Mouse (Mus musculus) heart, adult 2 months (tissue): Measurements from ENCODE around the gene Mybphl. TPM values are rescaled to one million over a fixed set of nuclear protein-coding genes. Genes with fewer than 3 reads are reported as not detected.

Experiments
- DNase-seq, 2 experiments: peaks; one replicate each; pipeline ENCODE4 v3.0.0; 2021
- H3K27ac ChIP-seq: fragments of 200-600 bp; 2 replicates; pipeline ENCODE4 v1.8.1; 2022
- H3K27me3 ChIP-seq: fragments of 200-500 bp; 2 replicates; pipeline ENCODE4 v1.6.1; 2012; ENCODE audit warnings: mild to moderate bottlenecking, low read length, inconsistent platforms, mixed read lengths; ENCODE audit not compliant: control insufficient read depth, insufficient read depth
- H3K36me3 ChIP-seq: fragments of 200-500 bp; 2 replicates; pipeline ENCODE4 v1.6.1; 2012; ENCODE audit warnings: low read length, inconsistent platforms; ENCODE audit not compliant: control insufficient read depth, insufficient read depth
- H3K4me1 ChIP-seq: fragments of 200-500 bp; 2 replicates; pipeline ENCODE4 v1.6.1; 2011; ENCODE audit warnings: low read length; ENCODE audit not compliant: control insufficient read depth, insufficient read depth
- H3K4me3 ChIP-seq: fragments of 200-600 bp; 2 replicates; pipeline ENCODE4 v1.8.1; 2022
- H3K79me2 ChIP-seq: fragments of 200-500 bp; replicated peaks from 2 replicates; pipeline ENCODE4 v1.6.1; 2012; ENCODE audit warnings: mild to moderate bottlenecking, inconsistent platforms, low read length, moderate library complexity, mixed read lengths; ENCODE audit not compliant: control insufficient read depth, insufficient read depth
- H3K9ac ChIP-seq: fragments of 200-500 bp; 2 replicates; pipeline ENCODE4 v1.6.1; 2012; ENCODE audit warnings: low read depth, mild to moderate bottlenecking, control low read depth, inconsistent platforms, low read length, mixed read lengths
- CTCF ChIP-seq: fragments of 200-600 bp; IDR thresholded peaks from 2 replicates; pipeline ENCODE4 v1.8.1; 2022; ENCODE audit warnings: antibody characterized with exemption, mild to moderate bottlenecking, moderate library complexity
- EP300 ChIP-seq: fragments of 200-500 bp; IDR thresholded peaks from 2 replicates; pipeline ENCODE4 v1.6.1; 2011; ENCODE audit warnings: low read depth, low read length, control low read depth; ENCODE audit not compliant: insufficient read depth
- POLR2A ChIP-seq: fragments of 200-500 bp; IDR thresholded peaks from 2 replicates; pipeline ENCODE4 v1.6.1; 2011; ENCODE audit warnings: mild to moderate bottlenecking, low read depth, low read length, control low read depth; ENCODE audit not compliant: insufficient read depth
- WGBS: fragments of 180-500 bp; shearing (Covaris S2); methylation state at CpG from one replicate; pipeline ENCODE4 v1.1.7; 2018; 5-methylcytosine and 5-hydroxymethylcytosine counted together
- intact Hi-C: fragments of 180-260 bp; cut with DNase I; formaldehyde crosslinking; loops from one replicate; pipeline ENCODE4 v1.15.1; 2025
- polyA plus RNA-seq: library from polyadenylated mRNA; depleted of rRNA; stranded (reverse); fragments of >200 nt; gene quantifications from 2 replicates; pipeline ENCODE4 v1.2.3, GENCODE M21; 2012
- total RNA-seq, 2 experiments: library from RNA; stranded (reverse); gene quantifications; 2 replicates each; pipeline ENCODE4 v1.2.3; 2021

The Mybphl gene
- total and polyA plus RNA-seq, 3 experiments = 35.8 to 304 (median 51.2) TPM

DNA sequence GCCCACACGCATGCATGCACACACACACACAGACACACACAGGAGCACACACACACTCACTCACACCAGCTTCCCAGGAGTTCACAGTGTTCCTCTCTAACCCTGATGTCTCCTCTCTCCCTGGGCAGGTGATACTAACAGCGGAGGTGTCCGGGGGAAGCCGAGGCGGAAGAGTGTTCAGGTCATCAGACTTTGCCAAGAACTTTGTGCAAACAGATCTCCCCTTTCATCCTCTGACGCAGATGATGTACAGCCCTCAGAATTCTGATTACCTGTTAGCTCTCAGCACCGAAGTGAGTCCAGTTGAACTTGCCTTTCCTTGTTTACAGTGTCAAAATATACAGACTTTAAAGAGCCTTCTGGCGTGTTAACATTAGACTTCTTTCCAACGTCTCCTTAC lies 39.2 kb upstream of the Mybphl start:
- H3K27me3 ChIP-seq = no peaks in the 10 kb centered on the region

DNA sequence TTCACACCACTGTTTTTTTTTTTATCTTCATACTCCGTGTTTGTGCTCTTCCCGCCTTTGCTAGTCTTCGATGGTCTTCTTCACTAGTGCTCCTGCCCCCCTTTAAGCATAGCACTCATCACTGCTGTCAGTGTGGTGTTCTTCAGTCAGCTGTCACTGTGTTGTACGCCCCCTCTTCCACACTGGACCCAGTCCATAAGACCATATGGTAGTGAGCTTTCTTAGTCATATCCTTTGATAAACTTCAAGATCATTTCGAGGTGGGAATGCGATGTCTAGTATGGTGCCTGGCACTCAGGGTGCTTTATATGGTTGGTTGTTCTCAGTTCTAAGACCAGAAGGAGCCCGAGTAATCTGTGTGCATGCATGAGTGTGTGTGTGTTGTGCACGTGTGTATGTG lies 37.4 kb upstream of the Mybphl start:
- Histone ChIP-seq H3K79me2 (no peaks in the 10 kb centered on the region), H3K4me3 (no peak overlapping the region), H3K4me1 (no peaks in the 10 kb centered on the region), H3K27me3 (no peaks in the 10 kb centered on the region), H3K9ac (no peak overlapping the region), H3K27ac (no peak overlapping the region), H3K36me3 (no peaks in the 10 kb centered on the region)
- intact Hi-C loops = no loop called here
- WGBS = 74% methylated on average over 8 of the region's 8 CpGs
- no peak for DNase-seq
- TF ChIP-seq EP300 = no peak
- no peak for TF ChIP-seq CTCF
- TF ChIP-seq POLR2A = no peak

More for the DNA sequence above, 39.2 kb upstream of the Mybphl start:
- Histone ChIP-seq H3K9ac (no peak overlapping the region), H3K79me2 (no peaks in the 10 kb centered on the region), H3K4me3 (no peak overlapping the region), H3K36me3 (no peaks in the 10 kb centered on the region), H3K27ac (no peak overlapping the region), H3K4me1 (no peaks in the 10 kb centered on the region)
- intact Hi-C loops = no loop called here
- WGBS = 94% methylated on average over 9 of the region's 9 CpGs
- no peak for TF ChIP-seq EP300
- no peak for TF ChIP-seq CTCF
- DNase-seq = no peak

DNA sequence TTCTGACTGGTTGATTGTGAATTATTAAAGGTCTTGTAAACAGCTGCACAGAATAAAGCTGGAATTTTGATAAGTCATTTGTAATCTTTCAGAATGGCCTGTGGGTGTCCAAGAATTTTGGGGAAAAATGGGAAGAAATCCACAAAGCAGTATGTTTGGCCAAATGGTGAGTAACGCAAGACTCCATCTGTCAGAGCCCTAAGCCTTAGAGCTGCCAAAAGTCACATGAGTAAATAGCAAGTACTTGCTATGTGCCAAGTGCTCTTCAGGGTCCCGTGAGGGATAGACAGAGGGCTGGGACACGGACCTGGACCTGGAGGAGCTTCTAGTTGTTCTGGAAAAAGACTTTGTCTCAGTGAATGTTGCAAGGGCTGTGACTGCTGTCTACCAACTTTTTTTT lies 36.8 kb upstream of the Mybphl start:
- intact Hi-C loops = loop anchor here (2.0 kb wide), 1 partner anchor 19 kb away; no protein-coding TSS in a partner anchor

GRCm38 (mm10) chr3:108328441-108328841 lies 36.3 kb upstream of the Mybphl start:
- Histone ChIP-seq H3K4me3 (no peak overlapping the region), H3K9ac (no peak overlapping the region), H3K79me2 (no peaks in the 10 kb centered on the region), H3K27ac (peak overlapping the region; percentile 55; the same call in 1 of the 2 replicates), H3K27me3 (no peaks in the 10 kb centered on the region), H3K4me1 (no peaks in the 10 kb centered on the region), H3K36me3 (no peaks in the 10 kb centered on the region)
- WGBS = 31% methylated on average over 9 of the region's 9 CpGs
- intact Hi-C loops = loop anchor here (2.0 kb wide), 1 partner anchor 20 kb away; no protein-coding TSS in a partner anchor
- DNase-seq = peak; percentile 61 to 65
- TF ChIP-seq EP300 = no peak
- TF ChIP-seq POLR2A = no peak
- 0 out of 2 replicates have a peak, but pooled peaks have one; percentile 7 for TF ChIP-seq CTCF

More for the DNA sequence above, 36.8 kb upstream of the Mybphl start:
- H3K36me3 ChIP-seq = no peaks in the 10 kb centered on the region
- no peaks in the 10 kb centered on the region for H3K79me2 ChIP-seq
- H3K9ac ChIP-seq = no peak overlapping the region
- H3K4me1 ChIP-seq = no peaks in the 10 kb centered on the region
- TF ChIP-seq POLR2A (no peak), EP300 (no peak), CTCF (no peak)
- H3K27ac ChIP-seq = peak overlapping the region; percentile 55; the same call in 1 of the 2 replicates
- no peak overlapping the region for H3K4me3 ChIP-seq
- peak; percentile 37 to 62 for DNase-seq
- H3K27me3 ChIP-seq = no peaks in the 10 kb centered on the region
- WGBS = 55% methylated on average over 3 of the region's 3 CpGs

DNA sequence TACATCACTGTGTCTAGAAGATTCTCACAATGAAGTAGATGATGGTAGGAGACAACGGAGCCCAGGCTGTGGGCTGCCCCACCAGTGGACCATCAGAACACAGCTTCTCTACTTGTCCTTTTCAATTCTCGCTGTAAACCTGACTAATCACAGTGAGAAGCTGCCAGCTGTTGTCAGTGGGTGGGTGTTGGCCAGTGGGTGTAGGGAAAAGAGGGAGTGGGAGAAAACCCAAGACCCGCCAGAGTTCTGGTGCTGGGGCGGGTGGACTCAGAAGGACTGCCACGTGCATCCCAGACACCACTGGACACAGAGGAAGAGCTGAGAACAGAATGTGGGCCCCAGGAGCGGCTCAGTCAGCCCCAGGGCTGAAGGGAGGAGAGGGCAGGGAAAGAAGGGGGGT lies 33.9 kb upstream of the Mybphl start:
- TF ChIP-seq CTCF = no peak
- no peak for TF ChIP-seq POLR2A
- no peak for TF ChIP-seq EP300
- Histone ChIP-seq H3K79me2 (no peaks in the 10 kb centered on the region), H3K9ac (no peak overlapping the region), H3K4me3 (no peak overlapping the region), H3K4me1 (no peaks in the 10 kb centered on the region), H3K27me3 (no peaks in the 10 kb centered on the region), H3K27ac (no peak overlapping the region), H3K36me3 (no peaks in the 10 kb centered on the region)
- no peak for DNase-seq
- 95% methylated on average over 6 of the region's 6 CpGs for WGBS
- intact Hi-C loops = no loop called here

- 93% methylated on average over 5 of the region's 5 CpGs for WGBS
- H3K79me2 ChIP-seq = no peaks in the 10 kb centered on the region
- H3K4me1 ChIP-seq = no peaks in the 10 kb centered on the region
- H3K27ac ChIP-seq = no peak overlapping the region
- H3K4me3 ChIP-seq = no peak overlapping the region
- no peak overlapping the region for H3K9ac ChIP-seq
- intact Hi-C loops = no loop called here
- H3K36me3 ChIP-seq = no peaks in the 10 kb centered on the region
- no peaks in the 10 kb centered on the region for H3K27me3 ChIP-seq
- DNase-seq = no peak
- no peak for TF ChIP-seq POLR2A
- no peak for TF ChIP-seq EP300
Observed at GRCm38 (mm10) chr3:108336878-108337277, 27.8 kb upstream of the Mybphl start.

- Histone ChIP-seq H3K27ac (no peak overlapping the region), H3K27me3 (no peaks in the 10 kb centered on the region), H3K36me3 (no peaks in the 10 kb centered on the region), H3K9ac (no peak overlapping the region), H3K79me2 (no peaks in the 10 kb centered on the region), H3K4me1 (no peaks in the 10 kb centered on the region), H3K4me3 (no peak overlapping the region)
- no peak for DNase-seq
- intact Hi-C loops = no loop called here
- 85% methylated on average over 2 of the region's 2 CpGs for WGBS
- TF ChIP-seq CTCF = no peak
- TF ChIP-seq POLR2A = no peak
- no peak for TF ChIP-seq EP300
Observed at GRCm38 (mm10) chr3:108341040-108341439, 23.7 kb upstream of the Mybphl start.
